Mouse (Mus musculus): ENCODE data around the gene Tor3a. TPM values are rescaled to one million over a fixed set of nuclear protein-coding genes. Genes with fewer than 3 reads are reported as not detected.

The Tor3a gene
- polyA plus RNA-seq, 1 experiment from 2014 or later = 4.4 TPM

- H3K27ac ChIP-seq = no peak overlapping the region
- H3K4me3 ChIP-seq = no peak overlapping the region
- WGBS = 59% methylated on average over 4 of the region's 4 CpGs
- DNase-seq (ENCODE audit: low spot score) = no peak
- H3K27me3 ChIP-seq (ENCODE audit: insufficient read depth, poor library complexity, severe bottlenecking) = no peaks in the 10 kb centered on the region
- peaks cover 17% of the 10 kb centered on the region for H3K36me3 ChIP-seq
- H3K9me3 ChIP-seq = no peaks in the 10 kb centered on the region
- peaks cover 30% of the 10 kb centered on the region for H3K4me1 ChIP-seq
Measured at GRCm38 (mm10) chr1:156620292-156620909, 53.8 kb downstream of the Tor3a start.

GRCm38 (mm10) chr1:156617811-156618210, 56.3 kb downstream of the Tor3a start:
- WGBS = 51% methylated on average over 4 of the region's 4 CpGs
- Histone ChIP-seq H3K4me1 (peaks cover 47% of the 10 kb centered on the region), H3K27ac (peak overlapping the region; percentile 80; the same call in 1 of the 2 replicates), H3K4me3 (peak overlapping the region; percentile 37), H3K36me3 (peaks cover 4% of the 10 kb centered on the region), H3K9me3 (no peaks in the 10 kb centered on the region), H3K27me3 (ENCODE audit: insufficient read depth, poor library complexity, severe bottlenecking) (no peaks in the 10 kb centered on the region)
- DNase-seq (ENCODE audit: low spot score) = no peak

GRCm38 (mm10) chr1:156616989-156617598, 57.1 kb downstream of the Tor3a start:
- Histone ChIP-seq H3K36me3 (no peaks in the 10 kb centered on the region), H3K4me1 (peaks cover 47% of the 10 kb centered on the region), H3K27ac (peak overlapping the region; percentile 80), H3K9me3 (no peaks in the 10 kb centered on the region), H3K4me3 (peak overlapping the region; percentile 37; the same call in 1 of the 2 replicates), H3K27me3 (ENCODE audit: insufficient read depth, poor library complexity, severe bottlenecking) (no peaks in the 10 kb centered on the region)
- DNase-seq (ENCODE audit: low spot score) = no peak
- 41% methylated on average over 12 of the region's 12 CpGs for WGBS

GRCm38 (mm10) chr1:156615381-156616133, 58.6 kb downstream of the Tor3a start:
- Histone ChIP-seq H3K27ac (peak overlapping the region; percentile 83), H3K27me3 (ENCODE audit: insufficient read depth, poor library complexity, severe bottlenecking) (no peaks in the 10 kb centered on the region), H3K9me3 (no peaks in the 10 kb centered on the region), H3K36me3 (0 out of 2 replicates have a peak, but pooled peaks cover 4% of the 10 kb centered on the region), H3K4me3 (peak overlapping the region; percentile 55), H3K4me1 (peaks cover 46% of the 10 kb centered on the region)
- DNase-seq (ENCODE audit: low spot score) = peak; percentile 92
- 18% methylated on average over 13 of the region's 13 CpGs for WGBS

- H3K27ac ChIP-seq = no peak overlapping the region
- H3K36me3 ChIP-seq = 0 out of 2 replicates have a peak, but pooled peaks cover 4% of the 10 kb centered on the region
- H3K4me1 ChIP-seq = peaks cover 39% of the 10 kb centered on the region
- DNase-seq (ENCODE audit: low spot score) = no peak
- WGBS = 90% methylated on average over 1 of the region's 1 CpGs
- H3K9me3 ChIP-seq = no peaks in the 10 kb centered on the region
- H3K4me3 ChIP-seq = no peak overlapping the region
- H3K27me3 ChIP-seq (ENCODE audit: insufficient read depth, poor library complexity, severe bottlenecking) = no peaks in the 10 kb centered on the region
Measured at GRCm38 (mm10) chr1:156614710-156615109, 59.4 kb downstream of the Tor3a start.

- Histone ChIP-seq H3K9me3 (no peaks in the 10 kb centered on the region), H3K27me3 (ENCODE audit: insufficient read depth, poor library complexity, severe bottlenecking) (no peaks in the 10 kb centered on the region), H3K4me3 (peak overlapping the region; percentile 5), H3K27ac (peak overlapping the region; percentile 59), H3K4me1 (peaks cover 39% of the 10 kb centered on the region), H3K36me3 (0 out of 2 replicates have a peak, but pooled peaks cover 4% of the 10 kb centered on the region)
- WGBS = 20% methylated on average over 9 of the region's 9 CpGs
- no peak for DNase-seq (ENCODE audit: low spot score)
Measured at GRCm38 (mm10) chr1:156613855-156614530, 60.2 kb downstream of the Tor3a start.

GRCm38 (mm10) chr1:156610257-156610656, 63.9 kb downstream of the Tor3a start:
- WGBS = 70% methylated on average over 1 of the region's 1 CpGs
- H3K4me1 ChIP-seq = peaks cover 26% of the 10 kb centered on the region
- DNase-seq (ENCODE audit: low spot score) = no peak

GRCm38 (mm10) chr1:156608496-156608895, 65.7 kb downstream of the Tor3a start:
- Histone ChIP-seq H3K9me3 (no peaks in the 10 kb centered on the region), H3K36me3 (0 out of 2 replicates have a peak, but pooled peaks cover 4% of the 10 kb centered on the region), H3K27ac (no peak overlapping the region), H3K27me3 (ENCODE audit: insufficient read depth, poor library complexity, severe bottlenecking) (no peaks in the 10 kb centered on the region), H3K4me3 (no peak overlapping the region), H3K4me1 (peaks cover 19% of the 10 kb centered on the region)
- WGBS = 93% methylated on average over 2 of the region's 2 CpGs
- DNase-seq (ENCODE audit: low spot score) = no peak

More at GRCm38 (mm10) chr1:156610257-156610656, 63.9 kb downstream of the Tor3a start:
- Histone ChIP-seq H3K36me3 (0 out of 2 replicates have a peak, but pooled peaks cover 4% of the 10 kb centered on the region), H3K4me3 (no peak overlapping the region), H3K27ac (no peak overlapping the region), H3K9me3 (no peaks in the 10 kb centered on the region), H3K27me3 (ENCODE audit: insufficient read depth, poor library complexity, severe bottlenecking) (no peaks in the 10 kb centered on the region)

GRCm38 (mm10) chr1:156605940-156606339, 68.2 kb downstream of the Tor3a start:
- Histone ChIP-seq H3K4me3 (no peak overlapping the region), H3K9me3 (no peaks in the 10 kb centered on the region), H3K36me3 (no peaks in the 10 kb centered on the region), H3K27ac (no peak overlapping the region), H3K27me3 (ENCODE audit: insufficient read depth, poor library complexity, severe bottlenecking) (no peaks in the 10 kb centered on the region), H3K4me1 (peaks cover 24% of the 10 kb centered on the region)
- 87% methylated on average over 2 of the region's 2 CpGs for WGBS
- no peak for DNase-seq (ENCODE audit: low spot score)

GRCm38 (mm10) chr1:156605094-156605866, 68.9 kb downstream of the Tor3a start:
- Histone ChIP-seq H3K27me3 (ENCODE audit: insufficient read depth, poor library complexity, severe bottlenecking) (no peaks in the 10 kb centered on the region), H3K36me3 (no peaks in the 10 kb centered on the region), H3K4me3 (no peak overlapping the region), H3K4me1 (peaks cover 24% of the 10 kb centered on the region), H3K9me3 (no peaks in the 10 kb centered on the region), H3K27ac (peak overlapping the region; percentile 31; the same call in 1 of the 2 replicates)
- WGBS = 70% methylated on average over 12 of the region's 12 CpGs
- DNase-seq (ENCODE audit: low spot score) = no peak
